ENCODE assay signal across 7 mouse cellular contexts in genomic region chr11:98203351-98203911, GRCm38 (mm10). TPM values are rescaled to one million over a fixed set of nuclear protein-coding genes. Genes with fewer than 3 reads are reported as not detected.
A peak's percentile ranks its signal among the peaks of the same experiment; 100 is the strongest.
DNase-seq lines count a peak whose midpoint lies in the region; ATAC-seq lines count a peak whose summit lies in the region.

No protein-coding gene starts in this region.

- H3K27me3 ChIP-seq in lung, embryonic 15.5 days, result no peaks in the 10 kb centered on the region
- H3K27me3 ChIP-seq in intestine, embryonic 16.5 days (replicated peaks; ENCODE audit: control insufficient read depth, insufficient read depth, low read length), result no peaks in the 10 kb centered on the region
- no peaks in the 10 kb centered on the region for H3K27me3 ChIP-seq in stomach, embryonic 15.5 days (replicated peaks)

- peak overlapping the region; percentile 100 for H3K27ac ChIP-seq in lung, embryonic 15.5 days
- H3K27ac ChIP-seq in intestine, embryonic 16.5 days (ENCODE audit: low read length), result peak overlapping the region; percentile 100
- H3K27ac ChIP-seq in stomach, embryonic 15.5 days, result peak overlapping the region; percentile 100

- no peak for DNase-seq in lung, postnatal 14 days
- peak; percentile 48 for DNase-seq in c-Kit-positive CD71-positive TER-119-positive erythroid progenitor cells, embryonic 14.5 days (ENCODE audit: low spot score)
- DNase-seq in lung, postnatal 25 days (ENCODE audit: low spot score), result peak; percentile 32

- peak overlapping the region; percentile 92 for H3K9ac ChIP-seq in lung, embryonic 15.5 days
- peak overlapping the region; percentile 100 for H3K9ac ChIP-seq in intestine, embryonic 16.5 days (ENCODE audit: low read depth, low read length)
- peak overlapping the region; percentile 98 for H3K9ac ChIP-seq in stomach, embryonic 15.5 days

- peak overlapping the region; percentile 72 for H3K4me3 ChIP-seq in lung, embryonic 15.5 days
- H3K4me3 ChIP-seq in intestine, embryonic 16.5 days (ENCODE audit: low read length), result peak overlapping the region; percentile 94
- peak overlapping the region; percentile 97 for H3K4me3 ChIP-seq in stomach, embryonic 15.5 days (replicated peaks)

- H3K4me2 ChIP-seq in lung, embryonic 15.5 days, result peak overlapping the region; percentile 65
- peak overlapping the region; percentile 79 for H3K4me2 ChIP-seq in intestine, embryonic 16.5 days (ENCODE audit: low read depth, low read length)
- peak overlapping the region; percentile 77 for H3K4me2 ChIP-seq in stomach, embryonic 15.5 days

- H3K36me3 ChIP-seq in lung, embryonic 15.5 days, result peaks cover 6% of the 10 kb centered on the region
- no peaks in the 10 kb centered on the region for H3K36me3 ChIP-seq in intestine, embryonic 16.5 days (ENCODE audit: control insufficient read depth, insufficient read depth, low read length)
- 0 out of 2 replicates have a peak, but pooled peaks cover 6% of the 10 kb centered on the region for H3K36me3 ChIP-seq in stomach, embryonic 15.5 days

- H3K9me3 ChIP-seq in lung, embryonic 15.5 days, result no peaks in the 10 kb centered on the region
- no peaks in the 10 kb centered on the region for H3K9me3 ChIP-seq in intestine, embryonic 16.5 days (ENCODE audit: control insufficient read depth, low read length)
- no peaks in the 10 kb centered on the region for H3K9me3 ChIP-seq in stomach, embryonic 15.5 days

- no peak for ATAC-seq in lung, embryonic 15.5 days (ENCODE audit: borderline replicate concordance, extremely low read depth, low FRiP score, low TSS enrichment)
- peak; percentile 13; the same call in 1 of the 2 replicates for ATAC-seq in erythroid progenitor cell, adult 5-6 weeks (replicated peaks; ENCODE audit: low FRiP score, poor library complexity, severe bottlenecking)
- ATAC-seq in intestine, embryonic 16.5 days, result peak; percentile 54
- ATAC-seq in stomach, embryonic 15.5 days (ENCODE audit: insufficient read depth, low FRiP score, low read depth), result no peak; the same call in 1 of the 2 replicates

- WGBS in lung, embryonic 15.5 days, result under 1% methylated on average over 37 of the region's 37 CpGs
- under 1% methylated on average over 37 of the region's 37 CpGs for WGBS in intestine, embryonic 16.5 days
- under 1% methylated on average over 37 of the region's 37 CpGs for WGBS in stomach, embryonic 15.5 days

- H3K4me1 ChIP-seq in lung, embryonic 15.5 days, result peaks cover 20% of the 10 kb centered on the region
- peaks cover 11% of the 10 kb centered on the region; the same call in 1 of the 2 replicates for H3K4me1 ChIP-seq in intestine, embryonic 16.5 days (ENCODE audit: control insufficient read depth, insufficient read depth, low read length)
- H3K4me1 ChIP-seq in stomach, embryonic 15.5 days, result peaks cover 2% of the 10 kb centered on the region; the same call in 1 of the 2 replicates

RNA-seq across cellular contexts. Expression of gene Cdk12, which starts 0.6 kb away (rescaled TPM):
- 8.8 and 10.0 TPM in 2 replicates for polyA plus RNA-seq in lung, embryonic 15.5 days (2015; fragmentation: Nextera tagmentation; extraction: Ambion mirVana)
- 58.0 and 63.3 TPM in 2 replicates for total RNA-seq in erythroid progenitor cell, adult 5-6 weeks (2015; ENCODE audit: low replicate concordance)
- 61.8 and 66.0 TPM in 2 replicates for total RNA-seq in erythroid progenitor cell, adult 5-6 weeks (2017; ENCODE audit: low replicate concordance)
- polyA plus RNA-seq in intestine, embryonic 16.5 days (2015; fragmentation: Nextera tagmentation; extraction: Ambion mirVana), result 6.2 and 6.5 TPM in 2 replicates
- 9.4 and 9.7 TPM in 2 replicates for polyA plus RNA-seq in stomach, embryonic 15.5 days (2015; fragmentation: Nextera tagmentation; extraction: Ambion mirVana)

RNA-seq across cellular contexts. Expression of gene Med1, which starts 10.3 kb away (rescaled TPM):
- polyA plus RNA-seq in lung, embryonic 15.5 days (2015; fragmentation: Nextera tagmentation; extraction: Ambion mirVana), result 57.8 and 60.8 TPM in 2 replicates
- total RNA-seq in erythroid progenitor cell, adult 5-6 weeks (2015; ENCODE audit: low replicate concordance), result 46.9 and 62.9 TPM in 2 replicates
- 29.0 and 35.2 TPM in 2 replicates for total RNA-seq in erythroid progenitor cell, adult 5-6 weeks (2017; ENCODE audit: low replicate concordance)
- polyA plus RNA-seq in intestine, embryonic 16.5 days (2015; fragmentation: Nextera tagmentation; extraction: Ambion mirVana), result 50.3 and 52.4 TPM in 2 replicates
- polyA plus RNA-seq in stomach, embryonic 15.5 days (2015; fragmentation: Nextera tagmentation; extraction: Ambion mirVana), result 54.5 and 57.4 TPM in 2 replicates

RNA-seq across cellular contexts. Expression of gene Fbxl20, which starts 53.2 kb away (rescaled TPM):
- polyA plus RNA-seq in lung, embryonic 15.5 days (2015; fragmentation: Nextera tagmentation; extraction: Ambion mirVana), result 14.0 and 17.6 TPM in 2 replicates
- total RNA-seq in erythroid progenitor cell, adult 5-6 weeks (2015; ENCODE audit: low replicate concordance), result 8.6 and 13.4 TPM in 2 replicates
- total RNA-seq in erythroid progenitor cell, adult 5-6 weeks (2017; ENCODE audit: low replicate concordance), result 1.4 and 7.7 TPM in 2 replicates
- polyA plus RNA-seq in intestine, embryonic 16.5 days (2015; fragmentation: Nextera tagmentation; extraction: Ambion mirVana), result 12.8 TPM in 2 replicates
- polyA plus RNA-seq in stomach, embryonic 15.5 days (2015; fragmentation: Nextera tagmentation; extraction: Ambion mirVana), result 15.9 and 17.3 TPM in 2 replicates

Comparison
In these comparisons a context has a peak if more than half of its experiments do, and no peak if none do; other contexts are left out.
1. ATAC-seq: peak in erythroid progenitor cell, adult 5-6 weeks (single experiment) and intestine, embryonic 16.5 days (single experiment); none in lung, embryonic 15.5 days (single experiment) and stomach, embryonic 15.5 days (single experiment).
2. Peak in every context shown above with its lines, with median percentiles within 50 percentile points of each other: H3K27ac ChIP-seq, H3K4me2 ChIP-seq, H3K4me3 ChIP-seq and H3K9ac ChIP-seq.